Mouse (Mus musculus) layer of hippocampus, adult 2 months (tissue): ENCODE measurements around the gene Tnfrsf13b. TPM values are rescaled to one million over a fixed set of nuclear protein-coding genes. Genes with fewer than 3 reads are reported as not detected.
"Not testable (repeated sequence)": the region's sequence is repeated elsewhere in the genome, so short reads cannot be mapped to it uniquely, and the experiment has no call there.

Experiments used
- DNase-seq, 2 experiments: peaks; one replicate each; pipeline ENCODE4 v3.0.0; 2022; ENCODE audit warnings: low spot score in 2 of 2
- H3K27ac ChIP-seq: fragments of 200-600 bp; 2 replicates; pipeline ENCODE4 v1.8.1; 2022
- H3K4me3 ChIP-seq: fragments of 200-600 bp; 2 replicates; pipeline ENCODE4 v1.8.1; 2022; ENCODE audit warnings: mild to moderate bottlenecking
- CTCF ChIP-seq: fragments of 200-600 bp; conservative IDR thresholded peaks from 2 replicates; pipeline ENCODE4 v1.8.1; 2022; ENCODE audit warnings: antibody characterized with exemption, mild to moderate bottlenecking, moderate library complexity
- total RNA-seq, 2 experiments: library from RNA; stranded (reverse); gene quantifications; 2 replicates each; pipeline ENCODE4 v1.2.3; 2021

The Tnfrsf13b gene
- total RNA-seq, 2 experiments from 2014 or later: 0.98 to 1.5 TPM

DNA sequence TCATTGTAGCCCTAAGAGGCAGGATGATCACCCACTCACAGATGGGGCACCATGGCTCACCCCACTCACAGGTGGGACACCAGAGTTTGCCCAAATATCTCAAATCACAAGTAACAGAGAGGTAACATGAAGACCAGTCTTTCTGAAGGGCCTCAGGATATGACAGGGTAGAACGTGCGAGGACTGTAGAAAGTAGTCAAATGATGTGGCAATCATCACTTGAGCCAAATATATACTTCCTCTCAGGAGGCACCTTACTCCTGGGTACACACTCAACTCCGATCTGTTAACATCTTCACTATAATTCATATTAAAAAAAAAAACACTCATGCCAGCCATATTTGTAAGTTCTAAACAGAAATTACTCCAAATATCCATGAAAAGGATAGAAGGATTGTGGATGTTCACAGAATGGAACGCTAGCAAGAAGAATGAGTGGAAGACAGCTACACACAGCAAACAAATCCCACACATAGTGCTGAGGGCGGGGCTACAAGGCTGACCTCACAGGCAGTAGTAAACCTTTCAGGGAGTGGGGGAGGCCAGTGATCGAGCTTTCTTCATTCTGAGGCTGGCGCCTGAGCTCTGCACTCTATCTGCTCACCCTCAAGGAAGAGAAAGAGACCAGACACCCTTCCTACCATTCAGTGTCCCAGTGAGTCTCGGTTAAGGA, 14.1 kb upstream of the Tnfrsf13b start:
- Histone ChIP-seq H3K27ac (no peak overlapping the region), H3K4me3 (no peak overlapping the region)
- DNase-seq: no peak
- no peak for TF ChIP-seq CTCF

DNA sequence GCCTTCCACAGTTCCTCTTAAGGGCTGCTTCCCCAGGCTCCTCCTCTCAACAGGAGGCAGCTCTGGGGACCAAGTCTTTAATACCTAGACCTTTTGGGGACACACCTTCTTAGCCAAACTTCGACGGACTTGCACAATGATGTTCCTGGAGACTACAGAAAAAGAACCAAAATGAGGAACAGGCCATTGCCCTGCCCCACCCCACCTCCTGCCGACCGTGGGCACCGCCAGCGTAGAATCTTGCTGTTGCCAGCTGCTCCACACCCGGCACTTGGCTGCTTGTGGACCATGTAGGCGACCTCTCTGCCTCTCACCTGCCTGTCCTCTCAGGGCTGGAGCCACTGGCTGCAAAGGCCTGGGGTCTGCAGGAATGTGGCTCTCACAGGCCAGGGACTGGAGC, 10.3 kb upstream of the Tnfrsf13b start:
- TF ChIP-seq CTCF: no peak
- Histone ChIP-seq H3K4me3 (no peak overlapping the region), H3K27ac (no peak overlapping the region)
- DNase-seq: no peak

DNA sequence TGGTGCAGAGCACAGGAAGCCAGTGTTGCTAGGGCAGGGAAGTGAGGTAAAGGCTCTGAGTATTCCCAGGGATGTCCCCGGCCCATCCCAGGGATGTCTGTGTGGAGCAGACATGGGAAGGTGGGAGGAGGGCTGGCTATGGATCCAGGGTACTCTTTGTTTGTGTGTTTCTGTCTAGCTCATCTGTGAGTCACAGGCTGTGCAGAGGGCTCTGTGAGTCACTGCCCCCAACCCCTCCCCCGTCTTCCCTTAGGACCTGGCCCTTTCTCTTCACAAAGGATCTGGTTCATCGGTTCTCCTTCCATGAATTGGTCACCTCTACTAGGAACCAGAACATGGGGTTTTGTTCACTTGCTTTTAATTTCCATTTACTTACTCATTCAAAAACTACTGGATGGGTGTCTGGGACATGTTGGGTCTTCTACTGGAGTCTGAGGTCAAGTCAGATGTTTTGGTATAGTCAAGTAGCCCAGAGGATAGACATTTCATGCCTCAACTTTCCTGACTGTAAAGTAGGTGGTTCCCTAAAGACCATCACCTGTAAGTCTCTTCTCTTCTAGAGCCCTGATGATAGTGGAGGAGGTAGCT, 6.5 kb upstream of the Tnfrsf13b start:
- no peak overlapping the region for H3K27ac ChIP-seq
- DNase-seq: no peak
- H3K4me3 ChIP-seq: no peak overlapping the region
- no peak for TF ChIP-seq CTCF

DNA sequence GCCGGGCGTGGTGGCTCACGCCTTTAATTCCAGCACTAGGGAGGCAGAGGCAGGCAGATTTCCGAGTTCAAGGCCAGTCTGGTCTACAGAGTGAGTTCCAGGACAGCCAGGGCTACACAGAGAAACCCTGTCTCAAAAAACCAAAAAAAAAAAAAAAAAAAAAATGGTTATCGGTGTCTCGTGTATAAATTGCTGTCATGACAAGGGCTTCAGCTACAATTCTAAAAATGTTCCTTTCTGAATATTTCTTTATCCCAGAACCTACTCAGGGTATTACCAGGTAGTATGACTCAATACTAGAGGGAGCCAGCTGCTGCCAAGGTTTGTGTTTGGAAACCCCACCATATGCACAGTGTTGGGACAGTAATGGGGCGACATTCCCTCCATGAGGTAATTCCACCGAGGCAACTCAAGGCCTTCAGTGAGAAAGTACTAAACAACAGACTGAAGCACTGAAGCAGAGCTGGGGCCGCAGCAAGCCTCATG, 4.2 kb upstream of the Tnfrsf13b start:
- DNase-seq: no peak
- Histone ChIP-seq H3K4me3 (no peak overlapping the region), H3K27ac (no peak overlapping the region)
- no peak for TF ChIP-seq CTCF

DNA sequence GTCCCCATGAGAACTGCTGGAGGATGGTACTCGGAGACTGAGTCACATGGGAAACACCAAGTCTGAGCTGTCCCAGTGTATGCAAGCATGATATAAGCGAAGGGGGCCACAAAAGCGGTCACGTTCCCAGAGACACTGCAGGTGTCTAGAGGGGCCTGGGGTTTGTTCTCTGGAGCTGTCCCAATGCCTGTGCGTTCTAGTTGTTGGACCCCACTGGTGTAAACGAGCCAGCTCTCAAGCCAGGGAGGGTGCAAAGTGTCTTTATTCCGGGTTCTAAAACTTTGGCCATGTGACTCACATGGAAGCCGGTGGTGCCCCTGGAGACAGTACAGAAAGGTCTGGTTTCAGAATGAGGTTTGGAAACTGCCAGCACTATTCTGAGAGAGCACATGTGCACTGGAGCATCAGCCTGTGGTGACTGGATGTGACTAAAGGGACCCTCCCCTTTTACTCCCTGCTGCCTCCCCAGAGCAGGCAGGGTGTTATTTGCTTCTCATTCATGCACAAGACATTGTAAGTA, 3.7 kb upstream of the Tnfrsf13b start:
- Histone ChIP-seq H3K4me3 (no peak overlapping the region), H3K27ac (no peak overlapping the region)
- TF ChIP-seq CTCF: no peak
- DNase-seq: no peak

DNA sequence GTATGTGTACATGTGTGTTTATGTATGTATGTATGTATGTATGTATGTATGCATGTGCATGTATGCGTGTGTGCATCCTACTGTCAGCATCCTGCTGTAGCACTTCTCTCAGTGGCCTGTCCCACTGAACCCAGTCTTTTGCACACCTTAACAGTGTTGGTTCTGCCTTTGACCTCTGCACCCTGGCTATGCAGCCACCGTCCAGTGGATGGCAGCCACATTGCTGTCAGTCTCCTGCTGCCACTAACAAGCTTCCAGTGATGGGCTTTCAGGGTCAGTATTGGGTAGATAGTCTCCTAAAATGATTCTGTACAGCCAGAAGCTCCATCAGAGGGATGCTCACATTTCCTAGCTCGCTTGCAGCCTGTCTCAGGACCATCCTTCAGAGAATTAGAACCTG, 2.7 kb upstream of the Tnfrsf13b start:
- DNase-seq: no peak
- Histone ChIP-seq H3K4me3 (no peak overlapping the region), H3K27ac (no peak overlapping the region)
- no peak for TF ChIP-seq CTCF

DNA sequence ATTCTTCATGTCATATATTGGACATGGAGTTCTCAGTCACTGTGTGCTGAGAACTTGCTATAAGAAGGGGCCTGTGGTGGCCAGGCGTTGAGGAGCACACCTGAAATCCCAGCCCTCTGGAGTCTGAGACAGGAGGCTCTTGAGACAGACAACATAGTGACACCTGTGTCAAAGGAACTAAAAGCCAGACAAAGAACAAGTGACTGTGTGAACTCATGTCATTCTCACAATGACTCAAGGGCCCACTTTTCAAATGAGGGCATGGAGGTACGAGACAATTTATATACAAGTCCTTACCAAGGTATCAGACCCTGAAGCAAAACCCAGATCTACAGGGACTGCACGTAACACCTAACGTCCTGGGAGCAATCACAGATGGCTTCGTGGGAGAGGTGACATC, 585 bp upstream of the Tnfrsf13b start:
- no peak overlapping the region for H3K4me3 ChIP-seq
- DNase-seq: no peak
- no peak overlapping the region for H3K27ac ChIP-seq
- no peak for TF ChIP-seq CTCF

DNA sequence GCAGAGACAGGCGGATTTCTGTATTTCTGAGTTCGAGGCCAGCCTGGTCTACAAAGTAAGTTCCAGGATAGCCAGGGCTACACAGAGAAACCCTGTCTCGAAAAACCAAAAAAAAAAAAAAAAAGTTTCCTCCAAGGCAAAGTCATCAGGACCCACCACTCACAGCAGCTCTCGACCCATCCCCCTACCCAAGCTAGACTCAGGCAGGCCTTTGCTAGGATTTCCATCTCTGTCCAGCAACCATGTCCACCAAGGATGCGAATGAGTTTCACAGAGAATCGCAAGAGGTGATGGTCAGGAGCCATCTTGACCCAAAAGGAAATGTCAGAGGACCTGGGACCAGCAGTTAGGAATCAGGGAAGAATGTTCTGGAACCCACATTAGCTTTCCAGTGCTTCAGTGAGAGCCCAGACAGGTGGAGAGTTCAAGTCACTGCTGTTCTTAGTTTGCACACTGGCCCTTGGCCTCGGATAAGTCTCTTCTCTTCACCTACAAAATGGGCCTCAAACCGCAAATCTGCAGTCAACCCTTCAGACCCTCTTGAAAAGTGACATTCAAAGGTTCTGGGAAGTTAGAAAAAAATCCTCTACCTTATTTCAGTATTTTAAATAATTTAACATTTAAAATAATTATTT, 983 bp downstream of the Tnfrsf13b start:
- Histone ChIP-seq H3K4me3 (no peak overlapping the region), H3K27ac (no peak overlapping the region)
- DNase-seq: no peak
- no peak for TF ChIP-seq CTCF

DNA sequence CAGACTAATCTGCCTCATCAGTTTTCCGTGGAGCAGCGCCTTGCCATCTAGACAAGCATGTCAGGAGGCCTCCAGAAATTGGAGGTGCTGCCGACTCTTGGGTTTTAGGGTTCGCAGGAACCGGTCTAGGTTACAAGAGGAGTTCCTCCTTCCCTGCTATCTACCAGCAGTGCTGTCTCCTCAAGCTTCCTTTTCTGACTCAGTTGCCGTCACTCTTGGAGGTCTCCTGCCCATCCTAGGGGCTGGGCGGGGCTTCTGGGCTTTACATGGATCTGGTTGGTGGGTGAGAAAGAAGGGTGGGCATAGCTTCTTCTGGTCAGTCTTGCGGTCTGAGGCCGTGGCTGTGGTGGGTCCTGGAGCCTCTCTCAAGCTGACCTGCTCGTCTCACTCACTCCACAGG, 2.8 kb downstream of the Tnfrsf13b start:
- no peak for TF ChIP-seq CTCF
- Histone ChIP-seq H3K27ac (no peak overlapping the region), H3K4me3 (no peak overlapping the region)
- no peak for DNase-seq

DNA sequence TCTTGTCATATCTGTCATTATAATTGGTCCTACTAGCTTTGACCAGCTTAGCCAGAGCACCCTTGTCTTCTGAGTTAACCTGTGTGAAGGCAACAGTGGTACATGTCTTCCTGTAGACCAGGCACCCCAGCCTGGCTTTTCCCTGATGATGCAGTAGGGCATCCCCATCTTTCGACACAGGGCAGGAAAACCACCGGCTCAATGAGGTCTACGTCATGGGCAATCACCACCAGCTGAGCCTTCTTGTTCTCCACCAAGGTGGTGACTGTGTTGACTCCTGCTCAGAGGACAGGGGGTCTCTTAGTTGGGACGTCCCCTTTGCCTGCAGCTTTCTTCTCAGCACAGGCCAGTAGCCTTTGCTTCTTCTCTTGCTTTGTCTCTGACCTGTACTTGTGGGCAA, 4.1 kb downstream of the Tnfrsf13b start:
- H3K27ac ChIP-seq, DNase-seq, H3K4me3 ChIP-seq: not testable (repeated sequence)

DNA sequence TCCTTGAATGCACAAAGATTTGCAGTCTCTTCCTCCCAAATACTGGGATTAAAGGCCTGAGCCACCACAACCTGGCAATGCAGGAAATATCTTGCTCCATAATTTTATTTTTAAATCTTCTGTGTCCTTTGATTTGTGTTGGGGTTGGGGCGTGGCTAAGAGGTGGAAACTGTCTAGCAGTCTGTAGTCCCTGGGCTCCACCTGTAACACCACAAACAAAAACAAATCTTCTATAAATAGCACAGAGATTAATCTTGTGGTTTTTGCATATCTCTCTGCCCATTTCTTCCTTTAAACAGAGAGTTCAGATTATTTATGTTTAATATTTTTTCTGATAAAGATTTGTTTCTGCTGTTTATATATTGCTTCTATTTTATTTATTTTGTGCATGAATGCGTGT, 6.4 kb downstream of the Tnfrsf13b start:
- Histone ChIP-seq H3K4me3 (no peak overlapping the region), H3K27ac (no peak overlapping the region)
- no peak for TF ChIP-seq CTCF
- no peak for DNase-seq

DNA sequence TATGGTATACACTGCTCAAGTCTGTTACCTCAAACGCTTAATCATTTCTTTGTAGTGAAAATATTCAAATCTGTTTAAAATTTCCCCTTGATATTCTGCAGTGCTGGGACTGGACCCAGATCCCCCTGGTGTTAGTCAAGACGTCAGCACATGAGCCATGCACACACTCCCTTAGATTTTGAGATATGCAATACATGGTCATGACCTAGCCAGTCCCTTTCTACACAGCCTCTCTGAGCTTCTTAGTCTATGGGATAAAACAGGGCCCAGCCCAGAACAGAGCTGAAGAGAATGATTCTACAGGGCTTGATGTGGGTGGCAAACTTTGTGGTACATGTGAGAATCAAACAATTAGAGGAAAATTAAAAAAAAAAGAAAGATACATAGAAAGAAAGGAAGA, 15.1 kb downstream of the Tnfrsf13b start:
- H3K27ac ChIP-seq: no peak overlapping the region
- TF ChIP-seq CTCF: no peak
- no peak overlapping the region for H3K4me3 ChIP-seq
- DNase-seq: no peak

DNA sequence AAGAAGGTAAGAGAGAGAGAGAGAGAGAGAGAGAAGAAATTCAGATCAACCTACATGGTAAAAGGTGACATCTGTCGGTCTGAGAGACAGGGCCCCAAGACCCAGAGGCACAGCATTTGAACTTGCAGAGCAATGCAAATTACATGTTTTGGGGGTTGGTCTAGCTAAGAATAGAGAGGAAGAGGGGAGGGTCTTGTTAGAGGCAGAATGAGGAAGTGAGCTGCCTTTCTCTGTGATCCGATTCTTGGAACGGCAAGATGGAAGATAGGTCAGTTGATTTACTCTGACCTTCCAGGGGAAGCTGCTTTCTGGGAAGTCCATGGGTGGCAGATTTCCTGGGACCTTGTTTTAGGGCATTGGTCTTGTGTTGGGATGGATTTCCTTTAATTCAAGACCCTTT, 15.7 kb downstream of the Tnfrsf13b start:
- H3K27ac ChIP-seq: no peak overlapping the region
- DNase-seq: no peak
- TF ChIP-seq CTCF: no peak
- H3K4me3 ChIP-seq: no peak overlapping the region; the same call in 1 of the 2 replicates

DNA sequence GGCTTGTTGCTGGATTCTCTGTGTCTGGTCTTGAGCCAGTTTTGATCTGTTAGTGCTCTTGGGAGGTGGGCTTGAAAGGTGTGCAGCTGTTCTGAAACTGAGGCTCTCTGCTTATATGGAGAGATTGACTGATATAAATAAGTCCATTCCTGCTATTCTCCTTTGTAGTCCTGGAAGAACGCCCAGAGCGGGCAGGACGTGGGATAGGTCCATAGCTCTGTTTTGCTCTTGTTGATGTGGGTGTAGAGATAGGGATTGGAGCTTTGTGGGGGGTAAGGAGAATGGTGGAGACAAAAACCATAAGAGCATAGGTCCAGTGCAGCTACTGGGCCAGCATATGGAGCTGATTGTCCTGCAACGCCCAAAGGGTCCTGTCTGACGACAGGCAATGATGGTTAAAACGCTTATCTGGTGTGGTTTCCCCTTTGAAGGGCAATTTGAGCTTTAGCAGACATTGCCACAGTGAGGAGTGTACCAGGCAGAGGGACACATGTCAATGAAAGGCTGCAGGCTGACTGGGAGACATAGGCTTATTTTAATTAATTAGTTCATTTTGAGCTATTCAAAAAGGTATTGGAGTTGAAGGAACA, 16.5 kb downstream of the Tnfrsf13b start:
- no peak for DNase-seq
- Histone ChIP-seq H3K4me3 (no peak overlapping the region; the same call in 1 of the 2 replicates), H3K27ac (no peak overlapping the region)
- no peak for TF ChIP-seq CTCF
